Mouse (Mus musculus) stomach, postnatal 0 days (tissue): ENCODE measurements at regions not wholly inside any gene's neighbourhood (a gene's known extent, or its start where the extent isn't known, plus 50 kb on each side); places are given as distances from the start of the nearest gene placed in this dataset.

Source experiments
- ATAC-seq: fragments of 200-750 bp; cut with Nextera tagmentation; 2 replicates; pipeline ENCODE4 v1.8.0; 2017; ENCODE audit not compliant: low FRiP score, low TSS enrichment
- DNase-seq: peaks from one replicate; pipeline ENCODE4 v3.0.0-alpha.2; 2016; ENCODE audit warnings: low spot score
- H3K27ac ChIP-seq: fragments of 300-500 bp; sonication (generic); replicated peaks from 2 replicates; pipeline ENCODE4 v1.5.1; 2014; ENCODE audit warnings: mild to moderate bottlenecking, control low read depth
- H3K27me3 ChIP-seq: fragments of 300-500 bp; sonication (generic); 2 replicates; pipeline ENCODE4 v1.6.1; 2014; ENCODE audit warnings: low read length; ENCODE audit not compliant: control insufficient read depth, insufficient read depth
- H3K36me3 ChIP-seq: fragments of 300-500 bp; sonication (generic); 2 replicates; pipeline ENCODE4 v1.6.1; 2014; ENCODE audit warnings: low read length, mixed read lengths; ENCODE audit not compliant: control insufficient read depth, insufficient read depth
- H3K4me1 ChIP-seq: fragments of 300-500 bp; sonication (generic); replicated peaks from 2 replicates; pipeline ENCODE4 v1.6.1; 2014; ENCODE audit warnings: antibody characterized with exemption; ENCODE audit not compliant: control insufficient read depth, insufficient read depth
- H3K4me2 ChIP-seq: fragments of 300-500 bp; sonication (generic); replicated peaks from 2 replicates; pipeline ENCODE4 v1.6.1; 2014; ENCODE audit warnings: low read depth, mild to moderate bottlenecking, control low read depth, moderate library complexity
- H3K4me3 ChIP-seq: fragments of 300-500 bp; sonication (generic); 2 replicates; pipeline ENCODE4 v1.5.1; 2014; ENCODE audit warnings: low read depth, low read length, control low read depth
- H3K9ac ChIP-seq: fragments of 300-500 bp; sonication (generic); 2 replicates; pipeline ENCODE4 v1.6.1; 2014; ENCODE audit warnings: mild to moderate bottlenecking, low read length, control low read depth, mixed read lengths
- H3K9me3 ChIP-seq: fragments of 300-500 bp; sonication (generic); 2 replicates; pipeline ENCODE4 v1.6.1; 2016; ENCODE audit warnings: low read length; ENCODE audit not compliant: control insufficient read depth
- CTCF ChIP-seq: IDR thresholded peaks from 2 replicates; pipeline ENCODE4 v1.5.1; 2016; ENCODE audit warnings: antibody characterized with exemption, low read depth, mild to moderate bottlenecking, moderate library complexity
- EP300 ChIP-seq: optimal IDR thresholded peaks from 2 replicates; pipeline ENCODE3; 2016; ENCODE audit warnings: antibody characterized with exemption
- WGBS: fragments of 180-500 bp; shearing (Covaris S2); extraction: QIAGEN DNeasy Blood & Tissue Kit; methylation state at CpG from one replicate; pipeline ENCODE4 v1.1.7; 2014; 5-methylcytosine and 5-hydroxymethylcytosine counted together

- TF ChIP-seq CTCF (no peak), EP300 (no peak)
- Histone ChIP-seq H3K9me3 (no peaks in the 10 kb centered on the region), H3K9ac (no peak overlapping the region), H3K4me1 (peaks cover 2% of the 10 kb centered on the region; the same call in 1 of the 2 replicates), H3K4me2 (no peak overlapping the region), H3K27ac (no peak overlapping the region), H3K36me3 (no peaks in the 10 kb centered on the region), H3K4me3 (no peak overlapping the region), H3K27me3 (no peaks in the 10 kb centered on the region)
- DNase-seq (no peak), ATAC-seq (no peak)
- WGBS, result 72% methylated on average over 9 of the region's 9 CpGs
These were observed 266.1 kb downstream of the Gm826 start for GRCm38 (mm10) chr2:160067904-160068303.

- WGBS, result 39% methylated on average over 6 of the region's 6 CpGs
- Histone ChIP-seq H3K36me3 (no peaks in the 10 kb centered on the region), H3K27ac (no peak overlapping the region), H3K4me2 (no peak overlapping the region), H3K4me1 (peaks cover 2% of the 10 kb centered on the region; the same call in 1 of the 2 replicates), H3K4me3 (no peak overlapping the region), H3K27me3 (no peaks in the 10 kb centered on the region), H3K9ac (no peak overlapping the region), H3K9me3 (no peaks in the 10 kb centered on the region)
- TF ChIP-seq CTCF (no peak), EP300 (no peak)
- ATAC-seq (no peak), DNase-seq (no peak)
These were observed 267.3 kb downstream of the Gm826 start for GRCm38 (mm10) chr2:160066491-160067303.

- H3K27ac ChIP-seq, result no peak overlapping the region
- H3K4me2 ChIP-seq, result no peak overlapping the region
- no peak for ATAC-seq
- no peaks in the 10 kb centered on the region for H3K4me1 ChIP-seq
- 36% methylated on average over 4 of the region's 4 CpGs for WGBS
- TF ChIP-seq CTCF, result peak; percentile 64
- no peak for TF ChIP-seq EP300
- no peak for DNase-seq
- H3K4me3 ChIP-seq, result no peak overlapping the region
- no peaks in the 10 kb centered on the region for H3K36me3 ChIP-seq
- H3K9ac ChIP-seq, result no peak overlapping the region
- no peaks in the 10 kb centered on the region for H3K27me3 ChIP-seq
- H3K9me3 ChIP-seq, result no peaks in the 10 kb centered on the region
These were observed 271.6 kb downstream of the Gm826 start for GRCm38 (mm10) chr2:160062148-160062937.

GRCm38 (mm10) chr2:160060091-160060490, 273.9 kb downstream of the Gm826 start:
- H3K36me3 ChIP-seq, result no peaks in the 10 kb centered on the region
- H3K4me3 ChIP-seq, result no peak overlapping the region
- ATAC-seq (no peak), DNase-seq (no peak)
- H3K9ac ChIP-seq, result no peak overlapping the region
- H3K9me3 ChIP-seq, result no peaks in the 10 kb centered on the region
- WGBS, result 70% methylated on average over 5 of the region's 5 CpGs
- no peaks in the 10 kb centered on the region for H3K27me3 ChIP-seq
- no peak overlapping the region for H3K27ac ChIP-seq
- no peak overlapping the region for H3K4me2 ChIP-seq
- H3K4me1 ChIP-seq, result no peaks in the 10 kb centered on the region
- TF ChIP-seq CTCF, result no peak
- TF ChIP-seq EP300, result no peak

- ATAC-seq, result no peak
- no peak overlapping the region for H3K27ac ChIP-seq
- no peaks in the 10 kb centered on the region for H3K27me3 ChIP-seq
- H3K36me3 ChIP-seq, result no peaks in the 10 kb centered on the region
- TF ChIP-seq CTCF (no peak), EP300 (no peak)
- WGBS, result 50% methylated on average over 6 of the region's 6 CpGs
- H3K9me3 ChIP-seq, result no peaks in the 10 kb centered on the region
- H3K4me1 ChIP-seq, result no peaks in the 10 kb centered on the region
- no peak overlapping the region for H3K9ac ChIP-seq
- no peak overlapping the region for H3K4me2 ChIP-seq
- no peak for DNase-seq
- no peak overlapping the region for H3K4me3 ChIP-seq
These were observed 276.8 kb downstream of the Gm826 start for GRCm38 (mm10) chr2:160057211-160057610.

GRCm38 (mm10) chr2:160054411-160054810, 279.6 kb downstream of the Gm826 start:
- Histone ChIP-seq H3K27ac (no peak overlapping the region), H3K4me1 (no peaks in the 10 kb centered on the region), H3K36me3 (no peaks in the 10 kb centered on the region), H3K4me3 (no peak overlapping the region), H3K9me3 (no peaks in the 10 kb centered on the region), H3K4me2 (no peak overlapping the region), H3K27me3 (no peaks in the 10 kb centered on the region), H3K9ac (no peak overlapping the region)
- DNase-seq (no peak), ATAC-seq (no peak)
- TF ChIP-seq CTCF, result no peak
- TF ChIP-seq EP300, result no peak
- 82% methylated on average over 14 of the region's 14 CpGs for WGBS
